Mouse (Mus musculus): ENCODE results near the gene Stard13.

The Stard13 gene

DNA sequence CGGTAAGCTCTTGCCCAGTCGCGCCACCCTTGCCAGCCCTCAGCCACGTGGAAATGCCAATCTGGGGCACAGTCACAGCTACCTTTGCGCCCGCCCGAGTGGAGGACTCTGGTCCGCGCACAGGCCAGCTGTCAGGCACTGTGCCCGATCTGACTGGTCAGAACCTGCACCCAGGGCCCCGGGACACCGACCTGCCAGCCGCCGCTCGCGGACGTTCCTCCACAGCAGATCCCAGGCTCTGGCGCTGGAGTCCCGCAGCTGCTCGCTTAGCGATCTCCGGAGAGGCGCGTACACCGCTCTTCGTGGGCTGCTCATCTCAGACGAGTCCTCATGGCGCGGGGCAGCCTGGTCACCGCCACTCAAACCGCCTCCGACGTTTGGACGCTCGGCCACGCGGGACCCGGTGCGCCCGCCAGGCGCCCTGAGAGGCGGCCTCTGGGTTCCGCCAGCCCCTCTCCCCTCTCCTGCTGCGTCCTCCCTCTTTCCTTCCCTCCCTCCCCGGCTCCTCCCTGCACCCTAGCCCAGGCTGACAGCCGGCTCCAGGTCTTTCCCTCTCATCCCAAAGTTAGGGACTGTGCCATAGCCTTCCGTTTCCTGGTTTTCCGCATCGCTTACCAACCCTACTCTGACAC lies at the start of gene Stard13:
Gene Stard13, minus strand, starts transcription at position 437 of the 632 bp plus-strand sequence.
- peak; percentile 82 for DNase-seq

DNA sequence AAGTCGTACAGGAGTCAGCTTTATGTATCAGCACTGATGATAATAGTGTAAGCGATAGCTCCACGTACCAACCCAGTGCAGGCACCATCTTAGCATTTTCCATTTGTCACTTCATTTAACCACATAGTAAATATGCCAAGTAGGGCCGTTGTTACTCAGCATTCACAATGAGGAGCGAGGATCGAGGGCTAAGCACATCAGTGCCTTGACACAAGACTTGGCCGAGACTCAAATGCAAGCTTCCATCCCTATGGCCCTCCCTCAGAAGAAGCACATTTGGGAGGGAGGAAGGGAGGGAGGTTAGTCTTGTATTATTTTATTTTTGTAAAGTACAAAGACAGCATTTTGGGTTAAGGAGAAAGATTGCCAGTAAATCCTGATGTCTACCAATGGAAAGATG lies 45.9 kb upstream of the Stard13 start:
- DNase-seq, result no peak

DNA sequence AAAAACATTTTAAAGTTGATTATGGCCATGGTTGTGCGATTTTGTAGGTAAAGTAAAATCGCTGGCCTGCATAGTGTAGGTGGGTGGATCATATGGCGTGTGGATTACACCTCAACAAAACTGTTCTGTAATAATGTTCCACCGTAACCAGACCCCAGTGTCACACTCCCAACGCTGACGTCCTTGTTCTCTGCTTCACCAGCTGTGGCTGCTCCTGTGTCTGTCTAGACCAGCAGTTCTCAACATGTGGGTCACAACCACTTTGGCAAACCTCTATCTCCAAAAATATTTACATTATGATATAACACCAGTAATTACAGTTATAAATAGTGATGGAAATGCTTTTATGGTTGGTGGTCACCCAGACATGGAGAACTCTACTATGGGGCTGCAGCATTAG lies 44.3 kb upstream of the Stard13 start:
- no peak for DNase-seq

- no peak for DNase-seq
Observed at GRCm38 (mm10) chr5:151275986-151276385, 42.4 kb upstream of the Stard13 start.

GRCm38 (mm10) chr5:151274265-151274664 lies 40.6 kb upstream of the Stard13 start:
- no peak for DNase-seq

DNA sequence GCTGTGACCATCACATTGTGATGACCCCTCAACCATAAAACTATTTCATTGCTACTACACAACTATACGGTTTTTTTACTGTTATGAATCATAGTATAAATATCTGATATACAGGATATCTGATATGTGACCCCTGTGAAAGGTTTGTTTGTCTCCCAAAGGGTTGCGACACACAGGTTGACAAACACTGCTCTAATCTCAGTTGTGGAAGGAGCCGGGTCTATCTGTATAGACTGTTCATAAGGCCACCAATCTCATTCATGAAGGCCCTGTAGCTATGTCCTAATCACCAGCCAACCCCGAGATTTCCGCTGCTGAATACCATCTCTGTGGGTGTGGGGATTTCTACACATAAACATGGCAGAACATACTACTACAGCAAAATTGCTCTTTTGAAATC lies 37.2 kb upstream of the Stard13 start:
- DNase-seq, result no peak

GRCm38 (mm10) chr5:151266896-151267634 lies 33.4 kb upstream of the Stard13 start:
- no peak for DNase-seq

- no peak for DNase-seq
Observed at GRCm38 (mm10) chr5:151261558-151261957, 27.9 kb upstream of the Stard13 start.

GRCm38 (mm10) chr5:151252213-151252612 lies 18.6 kb upstream of the Stard13 start:
- DNase-seq, result no peak

DNA sequence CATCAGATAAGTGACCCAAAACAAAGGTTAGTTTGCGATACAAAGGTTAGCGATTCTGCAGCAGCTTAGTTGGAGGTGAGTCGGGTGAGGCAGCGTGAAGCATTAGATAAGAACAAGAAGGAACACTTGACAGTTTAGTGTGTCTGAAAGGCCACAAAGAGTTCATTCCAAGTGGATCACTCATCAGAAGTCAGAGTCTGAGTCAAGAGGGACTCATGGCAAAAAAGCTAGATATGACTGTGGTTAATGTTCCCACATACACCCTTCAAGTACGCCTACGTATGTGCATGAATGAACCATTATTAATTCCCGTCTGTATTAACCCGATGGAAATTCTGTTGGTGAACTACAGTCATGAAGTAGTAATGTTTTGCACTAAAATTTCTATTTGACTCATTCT lies 18.0 kb upstream of the Stard13 start:
- DNase-seq, result no peak

DNA sequence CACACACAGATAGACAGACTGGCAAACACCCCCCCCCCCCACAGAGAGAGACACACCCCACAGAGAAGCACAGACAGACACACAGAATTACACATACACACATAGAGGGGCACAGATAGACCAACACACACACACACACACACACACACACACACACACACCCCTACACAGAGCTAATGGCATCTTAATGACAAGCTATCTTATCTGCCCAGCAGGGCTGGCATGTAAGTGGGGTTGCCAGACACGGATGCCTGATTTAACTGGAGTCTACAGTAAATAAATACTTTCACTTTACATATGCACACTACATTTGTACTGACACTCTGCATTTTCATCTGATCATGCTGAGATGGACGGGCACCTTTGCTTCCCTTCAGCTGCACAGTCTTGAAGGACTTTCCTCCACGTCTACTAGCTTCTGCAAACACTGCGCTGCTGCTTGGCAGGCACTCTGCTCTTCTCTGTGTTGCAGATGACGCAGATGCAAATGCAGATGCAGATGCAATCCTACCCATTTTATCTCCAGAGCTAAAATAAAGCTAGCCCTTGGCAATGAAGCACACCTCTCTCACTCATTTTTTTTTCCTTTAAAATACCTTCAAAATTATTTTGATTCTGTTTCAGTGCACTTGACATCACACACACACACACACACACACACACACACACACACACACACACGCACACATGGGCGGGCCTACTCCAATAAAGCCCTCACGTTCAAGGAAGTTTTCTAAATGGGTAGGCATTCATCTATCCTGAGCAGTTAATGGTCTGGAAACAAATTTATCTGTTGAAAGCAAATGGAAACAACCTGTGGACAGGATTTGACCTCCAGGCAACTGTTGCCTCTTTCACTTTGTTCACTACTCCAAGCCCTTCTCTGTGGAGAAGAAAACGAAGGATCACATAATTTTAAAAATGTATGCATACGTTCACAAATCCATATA lies 15.3 kb upstream of the Stard13 start:
- DNase-seq, result no peak

DNA sequence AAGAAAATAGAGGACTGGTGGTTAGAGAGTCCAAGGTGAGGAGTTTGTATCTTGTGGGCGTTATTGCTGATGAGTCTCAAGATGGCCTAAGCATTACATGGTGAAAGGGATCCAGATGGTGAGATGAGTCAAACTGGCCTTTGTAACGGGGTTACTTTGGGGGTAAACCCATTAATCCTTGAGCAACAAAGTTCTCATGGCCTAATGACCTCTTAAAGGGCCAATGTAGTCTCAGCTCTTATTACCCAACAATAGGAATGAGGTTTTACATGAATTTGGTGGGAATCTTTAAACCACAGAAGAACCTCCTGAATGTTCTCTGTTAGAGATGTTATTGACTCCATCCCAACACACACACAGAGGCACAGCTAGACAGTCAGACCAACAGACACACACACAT lies 14.4 kb upstream of the Stard13 start:
- DNase-seq, result no peak

GRCm38 (mm10) chr5:151247115-151247875 lies 13.7 kb upstream of the Stard13 start:
- peak; percentile 18 for DNase-seq

DNA sequence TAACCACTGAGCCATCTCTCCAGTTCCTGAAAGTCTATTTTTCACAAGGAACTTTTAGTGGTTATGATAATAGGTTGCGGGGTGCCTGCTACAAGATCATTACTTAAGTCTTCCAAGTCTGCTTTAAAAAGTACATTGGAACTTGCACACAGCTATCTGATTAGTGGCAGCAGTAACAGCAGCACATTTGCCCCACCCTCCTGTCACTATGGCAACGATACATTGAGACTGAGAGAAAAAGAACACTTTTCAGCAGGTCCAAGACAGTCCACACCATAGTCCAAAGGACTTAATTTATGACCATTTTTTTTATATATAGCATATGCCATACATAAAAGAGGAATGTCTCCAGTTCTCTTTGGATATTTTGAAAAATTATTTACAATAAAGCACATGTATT lies 12.7 kb upstream of the Stard13 start:
- no peak for DNase-seq

GRCm38 (mm10) chr5:151245571-151245970 lies 11.9 kb upstream of the Stard13 start:
- no peak for DNase-seq

DNA sequence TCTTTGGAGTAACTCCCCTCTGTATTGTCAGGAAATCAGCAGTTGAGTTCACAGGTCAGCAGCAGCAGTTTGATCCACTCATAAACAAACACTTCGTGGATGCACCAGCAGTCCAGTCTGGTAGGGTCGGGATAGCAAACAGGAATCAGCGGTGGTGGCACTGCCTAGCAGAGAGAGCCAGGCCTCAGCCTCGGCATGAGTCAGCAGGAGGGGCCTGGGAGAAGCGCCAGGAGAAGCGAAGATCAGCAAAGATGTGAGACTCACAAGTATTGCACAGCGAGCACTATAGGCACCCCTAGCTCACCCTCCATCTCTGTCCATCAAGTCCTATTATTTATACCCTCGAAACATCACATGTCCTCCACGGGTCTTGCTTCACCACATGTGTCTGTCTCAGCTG lies 5.1 kb upstream of the Stard13 start:
- DNase-seq, result no peak

DNA sequence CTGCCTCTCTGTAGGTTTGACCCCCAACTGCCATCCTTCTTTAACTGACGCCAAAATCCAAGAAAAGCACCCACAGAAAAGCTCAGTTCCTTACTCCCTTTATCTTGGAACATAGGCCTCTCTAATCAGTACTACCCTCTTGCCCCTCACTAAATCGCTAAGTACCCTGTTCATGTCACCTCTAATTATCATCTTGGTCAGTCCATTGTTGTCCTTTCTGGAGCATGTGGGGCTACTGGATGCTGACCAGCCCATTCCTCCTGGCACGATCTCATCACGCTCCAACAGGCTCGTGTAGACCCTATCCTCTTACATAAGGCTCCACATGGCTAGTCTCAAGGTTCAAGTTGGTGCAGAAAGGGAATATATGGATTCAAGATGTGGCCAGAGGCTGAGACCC lies 2.8 kb upstream of the Stard13 start:
- DNase-seq, result no peak

DNA sequence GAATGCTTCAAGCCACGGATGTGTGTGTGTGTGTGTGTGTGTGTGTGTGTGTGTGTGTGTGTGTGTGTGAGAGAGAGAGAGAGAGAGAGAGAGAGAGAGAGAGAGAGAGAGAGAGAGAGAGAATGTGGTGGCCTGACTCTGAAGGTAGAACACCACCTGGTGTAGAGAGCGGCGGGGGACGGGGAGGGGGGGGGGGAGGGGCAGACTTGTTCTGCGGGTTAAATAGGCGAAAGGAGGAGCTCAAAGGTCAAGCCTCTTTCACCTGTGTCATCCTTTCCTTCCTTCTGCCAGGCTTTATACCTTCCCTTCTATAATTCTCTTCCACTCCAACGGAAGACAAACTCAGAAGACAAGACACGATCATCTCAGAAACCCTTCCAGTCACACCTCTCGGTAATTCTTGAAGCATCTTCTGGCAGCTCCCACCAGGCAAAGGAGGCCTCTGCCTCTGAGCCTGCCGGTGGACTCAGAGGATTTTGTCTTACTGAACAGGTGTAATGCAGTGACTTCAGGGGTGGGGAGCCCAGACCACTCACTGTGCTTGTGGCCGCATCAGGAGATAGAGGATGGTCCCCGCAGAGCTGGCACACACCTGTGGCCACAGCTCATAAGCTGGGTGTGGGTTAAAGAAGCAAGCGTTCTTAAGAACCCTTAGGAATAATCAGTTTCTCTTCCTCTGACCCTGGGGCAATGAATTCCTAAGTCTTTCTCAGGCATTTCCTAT lies 898 bp downstream of the Stard13 start:
- no peak for DNase-seq

DNA sequence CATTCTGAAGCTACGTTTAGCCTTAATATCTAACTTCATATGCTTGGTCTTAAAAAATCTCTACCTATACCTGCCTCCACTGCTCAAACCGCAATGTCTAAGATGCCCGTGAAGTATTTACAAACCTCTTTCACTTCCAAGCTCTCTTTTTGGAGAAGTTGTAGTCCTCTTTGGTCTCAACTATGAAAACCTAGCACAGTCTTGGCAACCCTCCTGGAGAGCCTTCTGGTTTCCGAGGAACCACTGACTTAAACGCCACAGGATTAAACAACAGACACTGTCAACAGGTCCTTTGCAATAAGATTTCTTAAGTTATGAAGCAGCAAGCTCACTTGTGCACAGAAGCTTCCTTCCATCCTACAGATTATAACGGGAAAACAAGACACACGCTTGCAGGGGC lies 1.8 kb downstream of the Stard13 start:
- DNase-seq, result no peak

DNA sequence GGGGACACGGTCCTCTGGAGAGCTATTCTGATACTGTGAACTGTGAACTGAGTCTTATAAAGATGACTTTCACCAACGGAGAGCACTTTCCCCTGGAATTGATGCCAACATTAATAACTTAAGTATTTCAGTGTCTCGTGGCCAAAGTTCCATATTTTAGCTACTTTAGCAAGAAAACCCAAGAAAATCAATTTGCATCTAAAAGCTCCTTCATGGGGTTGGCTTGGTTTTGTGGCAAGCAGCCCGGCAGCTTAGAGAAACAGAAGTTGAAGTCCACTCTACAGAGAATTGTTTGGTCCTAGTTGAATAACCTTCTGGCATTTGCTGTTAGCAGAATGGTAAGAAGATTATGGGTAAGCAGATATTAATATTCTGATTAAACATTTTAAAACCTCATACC lies 2.2 kb downstream of the Stard13 start:
- DNase-seq, result peak; percentile 72

DNA sequence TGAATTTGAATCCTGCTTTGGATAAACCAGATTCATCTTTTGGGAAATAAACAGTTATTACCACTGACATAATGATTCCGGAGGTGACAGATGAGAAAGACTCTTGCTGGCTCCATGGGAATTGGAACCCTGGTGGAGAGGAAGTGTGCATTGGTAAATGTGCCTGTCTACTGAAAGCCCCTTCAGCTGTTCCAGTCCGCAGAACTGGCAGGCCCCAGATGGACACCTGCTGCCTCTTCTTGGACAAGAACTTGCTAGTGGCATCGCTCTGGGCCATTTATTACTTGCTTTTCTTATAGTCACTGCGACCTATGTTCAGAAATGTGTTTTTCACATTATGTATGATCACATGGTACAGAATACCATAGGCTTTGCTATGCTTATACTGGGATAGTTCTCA lies 3.2 kb downstream of the Stard13 start:
- DNase-seq, result no peak

DNA sequence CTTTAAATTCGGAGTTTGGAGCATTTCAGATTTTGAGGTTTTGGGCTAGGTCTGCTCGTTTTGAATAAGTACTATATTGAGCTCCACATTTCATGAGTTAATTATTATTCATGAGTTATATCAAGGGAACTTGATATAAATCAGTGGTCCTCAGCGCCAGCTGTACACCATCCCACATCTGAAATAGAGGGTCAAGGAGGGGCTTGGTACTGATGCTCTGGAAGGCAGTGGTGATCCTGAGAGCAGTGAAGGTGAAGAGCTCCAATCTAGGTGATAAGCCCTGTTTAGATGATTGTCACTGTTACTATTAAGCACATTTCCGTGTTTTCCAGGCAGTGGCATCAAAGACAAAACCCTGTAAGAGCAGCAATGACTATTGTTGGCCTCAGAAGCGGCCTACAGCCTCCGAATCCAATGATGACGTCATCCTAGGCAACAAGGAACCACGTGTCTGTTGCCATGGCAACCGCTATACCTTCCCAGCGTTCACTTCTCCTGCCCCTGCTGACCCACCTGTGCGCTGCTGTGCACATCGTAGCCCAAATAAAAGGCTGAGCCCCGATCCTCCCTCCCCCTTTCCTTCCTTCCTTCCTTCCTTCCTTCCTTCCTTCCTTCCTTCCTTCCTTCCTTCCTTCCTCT lies 5.2 kb downstream of the Stard13 start:
- DNase-seq, result no peak

Data from kidney, adult 9 months (tissue).